Mouse (Mus musculus) heart, embryonic 15.5 days (tissue): ENCODE results near the gene Tmcc1. TPM values are rescaled to one million over a fixed set of nuclear protein-coding genes. Genes with fewer than 3 reads are reported as not detected.
"Not testable (repeated sequence)": the region's sequence is repeated elsewhere in the genome, so short reads cannot be mapped to it uniquely, and the experiment has no call there.

Source experiments
- ATAC-seq: fragments of 200-750 bp; cut with Nextera tagmentation; replicated peaks from 2 replicates; pipeline ENCODE4 v1.8.0; 2017; ENCODE audit warnings: low read depth, moderate TSS enrichment; ENCODE audit not compliant: insufficient number of reproducible peaks, insufficient read depth, low FRiP score
- H3K27ac ChIP-seq: fragments of 300-500 bp; sonication (generic); 2 replicates; pipeline ENCODE4 v1.5.1; 2015; ENCODE audit warnings: mild to moderate bottlenecking, inconsistent platforms
- H3K27me3 ChIP-seq: fragments of 300-500 bp; sonication (generic); 2 replicates; pipeline ENCODE4 v1.6.1; 2015; ENCODE audit warnings: inconsistent platforms
- H3K36me3 ChIP-seq: fragments of 300-500 bp; sonication (generic); 2 replicates; pipeline ENCODE4 v1.6.1; 2015; ENCODE audit warnings: mild to moderate bottlenecking, inconsistent platforms
- H3K4me1 ChIP-seq: fragments of 300-500 bp; sonication (generic); replicated peaks from 2 replicates; pipeline ENCODE4 v1.6.1; 2015; ENCODE audit warnings: inconsistent platforms
- H3K4me2 ChIP-seq: fragments of 300-500 bp; sonication (generic); 2 replicates; pipeline ENCODE4 v1.6.1; 2015; ENCODE audit warnings: inconsistent platforms, mild to moderate bottlenecking, moderate library complexity
- H3K4me3 ChIP-seq: fragments of 300-500 bp; sonication (generic); 2 replicates; pipeline ENCODE4 v1.5.1; 2015; ENCODE audit warnings: mild to moderate bottlenecking, inconsistent platforms
- H3K9ac ChIP-seq: fragments of 300-500 bp; sonication (generic); 2 replicates; pipeline ENCODE4 v1.6.1; 2015; ENCODE audit warnings: mild to moderate bottlenecking, inconsistent platforms
- H3K9me3 ChIP-seq: fragments of 300-500 bp; sonication (generic); replicated peaks from 2 replicates; pipeline ENCODE4 v1.6.1; 2016; ENCODE audit warnings: inconsistent platforms
- WGBS: fragments of 180-500 bp; shearing (Covaris S2); methylation state at CpG from one replicate; pipeline ENCODE4 v1.1.7; 2015; ENCODE audit warnings: mixed read lengths; 5-methylcytosine and 5-hydroxymethylcytosine counted together
- polyA plus RNA-seq: library from polyadenylated mRNA; unstranded; fragments of >200 nt; fragmentation: Nextera tagmentation; extraction: Ambion mirVana; gene quantifications from 2 replicates; pipeline ENCODE4 v1.2.1, GENCODE M21; 2015

Gene Tmcc1
- polyA plus RNA-seq, 1 experiment from 2014 or later: 10.4 TPM

GRCm38 (mm10) chr6:116195811-116196210 is 2.5 kb upstream of the Tmcc1 start:
- Histone ChIP-seq H3K27ac (no peak overlapping the region), H3K27me3 (no peaks in the 10 kb centered on the region), H3K4me1 (peaks cover 19% of the 10 kb centered on the region), H3K4me2 (no peak overlapping the region), H3K9me3 (no peaks in the 10 kb centered on the region), H3K36me3 (no peaks in the 10 kb centered on the region), H3K9ac (no peak overlapping the region), H3K4me3 (no peak overlapping the region)
- WGBS: 52% methylated on average over 8 of the region's 8 CpGs
- ATAC-seq: no peak

DNA sequence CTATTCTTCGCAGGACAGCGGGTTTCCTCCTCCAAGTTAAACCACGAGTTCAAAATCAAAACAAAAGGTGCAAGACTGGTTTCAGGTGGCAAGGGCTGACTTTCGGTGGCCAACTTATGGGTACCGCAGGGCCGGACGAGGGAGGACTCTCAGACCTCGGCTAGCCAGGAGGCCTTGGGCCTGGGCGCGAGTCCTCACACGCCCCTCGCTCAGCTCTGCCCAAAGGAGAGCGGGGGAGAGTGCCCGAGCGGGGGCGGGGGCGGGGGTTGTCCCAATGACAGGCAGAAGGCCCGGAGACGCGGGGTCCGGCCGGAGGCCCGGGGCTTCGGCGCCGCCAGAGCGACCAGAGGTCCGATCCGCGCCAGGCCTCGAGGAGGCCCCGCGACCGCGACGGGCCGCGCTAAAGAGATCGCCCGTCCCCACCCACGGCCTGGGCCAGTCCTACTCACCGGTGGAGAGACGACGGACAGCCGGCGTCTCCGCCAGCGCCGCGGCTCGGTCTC is 426 bp downstream of the Tmcc1 start:
- H3K9me3 ChIP-seq: no peaks in the 10 kb centered on the region
- WGBS: under 1% methylated on average over 50 of the region's 51 CpGs
- peak; percentile 84 for ATAC-seq
- H3K27me3 ChIP-seq: no peaks in the 10 kb centered on the region
- no peaks in the 10 kb centered on the region for H3K36me3 ChIP-seq
- peaks cover 29% of the 10 kb centered on the region for H3K4me1 ChIP-seq
- H3K4me2 ChIP-seq: peak overlapping the region; percentile 89
- H3K4me3 ChIP-seq: peak overlapping the region; percentile 92
- peak overlapping the region; percentile 95 for H3K9ac ChIP-seq
- peak overlapping the region; percentile 89 for H3K27ac ChIP-seq

DNA sequence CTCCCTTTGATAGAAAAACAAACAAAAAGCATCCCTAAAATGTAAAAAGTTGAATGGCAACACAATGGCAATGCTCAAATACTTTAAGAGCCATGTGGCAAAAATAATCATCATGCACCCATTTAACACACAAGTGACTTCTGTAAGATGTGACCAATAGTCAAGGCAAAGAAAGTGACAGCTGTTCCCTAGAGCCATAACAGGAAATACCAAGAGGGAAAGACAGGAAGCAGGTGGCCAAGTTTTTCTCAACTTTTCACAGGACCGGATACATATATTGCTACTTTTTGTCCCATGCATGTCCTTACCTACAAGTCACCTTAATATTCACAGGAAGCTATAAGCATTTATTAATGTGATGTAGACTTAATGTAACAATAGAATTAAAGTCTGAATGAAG is 3.9 kb downstream of the Tmcc1 start:
- H3K27me3 ChIP-seq: no peaks in the 10 kb centered on the region
- H3K36me3 ChIP-seq: no peaks in the 10 kb centered on the region
- ATAC-seq: no peak
- H3K27ac ChIP-seq: peak overlapping the region; percentile 32; the same call in 1 of the 2 replicates
- no peaks in the 10 kb centered on the region for H3K9me3 ChIP-seq
- no peak overlapping the region for H3K9ac ChIP-seq
- H3K4me2 ChIP-seq: 0 out of 2 replicates have a peak overlapping the region, but pooled peaks have one; percentile 8
- WGBS: 48% methylated on average over 1 of the region's 1 CpGs
- no peak overlapping the region for H3K4me3 ChIP-seq
- peaks cover 29% of the 10 kb centered on the region for H3K4me1 ChIP-seq

- Histone ChIP-seq H3K27me3 (no peaks in the 10 kb centered on the region), H3K4me3 (no peak overlapping the region), H3K9ac (no peak overlapping the region), H3K4me2 (no peak overlapping the region), H3K9me3 (no peaks in the 10 kb centered on the region), H3K4me1 (peaks cover 18% of the 10 kb centered on the region), H3K36me3 (no peaks in the 10 kb centered on the region), H3K27ac (no peak overlapping the region)
- WGBS: 36% methylated on average over 2 of the region's 2 CpGs
- no peak for ATAC-seq
These were observed 6.8 kb downstream of the Tmcc1 start for GRCm38 (mm10) chr6:116186485-116186884.

GRCm38 (mm10) chr6:116183509-116183908 is 9.8 kb downstream of the Tmcc1 start:
- no peak overlapping the region for H3K27ac ChIP-seq
- no peaks in the 10 kb centered on the region for H3K27me3 ChIP-seq
- H3K36me3 ChIP-seq: no peaks in the 10 kb centered on the region
- 0 out of 2 replicates have a peak, but pooled peaks cover 4% of the 10 kb centered on the region for H3K4me1 ChIP-seq
- H3K4me3 ChIP-seq: no peak overlapping the region
- no peak overlapping the region for H3K9ac ChIP-seq
- WGBS: 89% methylated on average over 5 of the region's 5 CpGs
- no peak overlapping the region for H3K4me2 ChIP-seq
- no peaks in the 10 kb centered on the region for H3K9me3 ChIP-seq
- no peak for ATAC-seq

- no peaks in the 10 kb centered on the region for H3K27me3 ChIP-seq
- no peak overlapping the region for H3K4me3 ChIP-seq
- no peak overlapping the region for H3K4me2 ChIP-seq
- no peak for ATAC-seq
- 77% methylated on average over 3 of the region's 3 CpGs for WGBS
- no peaks in the 10 kb centered on the region for H3K36me3 ChIP-seq
- no peaks in the 10 kb centered on the region for H3K9me3 ChIP-seq
- H3K27ac ChIP-seq: no peak overlapping the region
- no peak overlapping the region for H3K9ac ChIP-seq
- 0 out of 2 replicates have a peak, but pooled peaks cover 4% of the 10 kb centered on the region for H3K4me1 ChIP-seq
These were observed 12.6 kb downstream of the Tmcc1 start for GRCm38 (mm10) chr6:116180731-116181130.

- 94% methylated on average over 2 of the region's 2 CpGs for WGBS
- Histone ChIP-seq H3K36me3 (no peaks in the 10 kb centered on the region), H3K4me1 (0 out of 2 replicates have a peak, but pooled peaks cover 4% of the 10 kb centered on the region), H3K4me2 (no peak overlapping the region), H3K27me3 (no peaks in the 10 kb centered on the region), H3K4me3 (no peak overlapping the region), H3K9me3 (no peaks in the 10 kb centered on the region), H3K27ac (no peak overlapping the region), H3K9ac (no peak overlapping the region)
- no peak for ATAC-seq
These were observed 14.9 kb downstream of the Tmcc1 start for GRCm38 (mm10) chr6:116178376-116178775.

DNA sequence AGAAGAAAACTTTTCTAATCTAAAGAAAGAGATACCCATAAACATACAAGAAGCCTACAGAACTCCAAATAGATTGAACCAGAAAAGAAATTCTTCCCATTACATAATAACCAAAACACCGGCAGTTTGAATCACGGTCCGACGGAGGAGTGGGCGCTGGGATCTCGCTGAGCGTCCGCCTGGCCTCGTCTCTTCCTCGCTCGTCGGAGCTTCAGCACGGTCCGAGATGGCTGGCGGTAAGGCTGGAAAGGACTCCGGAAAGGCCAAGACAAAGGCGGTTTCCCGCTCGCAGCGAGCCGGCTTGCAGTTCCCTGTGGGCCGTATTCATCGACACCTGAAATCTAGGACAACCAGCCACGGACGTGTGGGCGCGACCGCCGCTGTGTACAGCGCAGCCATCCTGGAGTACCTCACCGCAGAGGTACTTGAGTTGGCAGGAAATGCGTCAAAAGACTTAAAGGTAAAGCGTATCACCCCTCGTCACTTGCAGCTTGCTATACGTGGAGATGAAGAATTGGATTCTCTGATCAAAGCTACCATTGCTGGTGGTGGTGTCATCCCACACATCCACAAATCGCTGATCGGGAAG is 19.7 kb downstream of the Tmcc1 start:
- not testable (repeated sequence) for H3K4me2 ChIP-seq, H3K36me3 ChIP-seq, H3K9ac ChIP-seq, H3K4me3 ChIP-seq, H3K27ac ChIP-seq, H3K27me3 ChIP-seq, H3K9me3 ChIP-seq, H3K4me1 ChIP-seq, ATAC-seq
- WGBS: 78% methylated on average over 37 of the region's 37 CpGs

GRCm38 (mm10) chr6:116166383-116166782 is 26.9 kb downstream of the Tmcc1 start:
- H3K4me3 ChIP-seq: no peak overlapping the region
- H3K9ac ChIP-seq: no peak overlapping the region
- no peaks in the 10 kb centered on the region; the same call in 1 of the 2 replicates for H3K4me1 ChIP-seq
- peaks cover 4% of the 10 kb centered on the region; the same call in 1 of the 2 replicates for H3K36me3 ChIP-seq
- no peak overlapping the region for H3K27ac ChIP-seq
- no peaks in the 10 kb centered on the region for H3K9me3 ChIP-seq
- WGBS: 76% methylated on average over 1 of the region's 1 CpGs
- no peaks in the 10 kb centered on the region for H3K27me3 ChIP-seq
- no peak overlapping the region for H3K4me2 ChIP-seq
- ATAC-seq: no peak

DNA sequence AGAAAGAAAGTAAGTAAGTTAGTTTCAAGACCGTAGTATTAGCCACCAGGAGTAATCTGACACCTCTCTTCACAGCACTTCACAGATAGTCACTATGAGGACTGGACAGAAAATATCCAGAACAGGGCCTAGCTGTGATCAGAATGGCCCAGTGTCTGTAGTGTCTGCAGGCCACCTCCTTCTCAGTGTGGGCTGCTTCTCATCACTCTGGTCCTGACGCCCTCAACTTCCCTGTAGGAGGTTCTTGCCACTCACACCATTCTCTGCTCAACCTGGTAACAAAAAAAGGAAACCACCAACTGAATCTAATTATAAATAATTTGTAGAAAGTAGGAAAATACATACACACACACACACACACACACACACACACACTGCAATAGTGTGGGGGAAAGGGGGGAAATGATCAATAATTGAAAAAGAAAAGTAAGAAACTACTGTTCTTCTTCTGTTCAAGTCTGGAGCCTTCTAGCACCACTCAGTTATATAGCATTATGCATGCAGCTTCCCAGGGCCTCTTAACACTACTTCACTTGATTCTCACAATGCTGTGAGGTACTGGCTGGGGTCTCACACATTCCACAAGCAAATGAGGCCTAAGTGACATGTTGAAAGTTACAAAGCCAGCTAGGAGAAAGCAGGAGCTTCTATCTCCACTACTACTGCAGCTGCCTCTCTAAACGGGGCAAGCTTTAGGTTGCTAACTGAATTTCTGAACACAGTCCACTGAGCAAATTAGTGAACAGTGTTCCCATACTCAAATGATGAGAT is 38.2 kb downstream of the Tmcc1 start:
- H3K27me3 ChIP-seq: no peaks in the 10 kb centered on the region
- 24% methylated on average over 3 of the region's 3 CpGs for WGBS
- H3K36me3 ChIP-seq: no peaks in the 10 kb centered on the region; the same call in 1 of the 2 replicates
- H3K4me1 ChIP-seq: peaks cover 10% of the 10 kb centered on the region
- no peak overlapping the region for H3K9ac ChIP-seq
- H3K4me3 ChIP-seq: no peak overlapping the region
- H3K9me3 ChIP-seq: no peaks in the 10 kb centered on the region
- H3K4me2 ChIP-seq: no peak overlapping the region
- peak overlapping the region; percentile 57 for H3K27ac ChIP-seq
- ATAC-seq: no peak

GRCm38 (mm10) chr6:116147386-116147785 is 45.9 kb downstream of the Tmcc1 start:
- H3K36me3 ChIP-seq: no peaks in the 10 kb centered on the region; the same call in 1 of the 2 replicates
- H3K27ac ChIP-seq: no peak overlapping the region
- WGBS: 70% methylated on average over 1 of the region's 1 CpGs
- H3K9ac ChIP-seq: no peak overlapping the region
- H3K9me3 ChIP-seq: no peaks in the 10 kb centered on the region
- no peaks in the 10 kb centered on the region for H3K27me3 ChIP-seq
- no peak for ATAC-seq
- no peak overlapping the region for H3K4me3 ChIP-seq
- H3K4me2 ChIP-seq: no peak overlapping the region
- 0 out of 2 replicates have a peak, but pooled peaks cover 2% of the 10 kb centered on the region for H3K4me1 ChIP-seq
